Mouse (Mus musculus) liver, embryonic 15.5 days (tissue): ENCODE data around the gene Relt. TPM values are rescaled to one million over a fixed set of nuclear protein-coding genes. Genes with fewer than 3 reads are reported as not detected.
A peak's percentile ranks its signal among the peaks of the same experiment; 100 is the strongest.

Source experiments
- ATAC-seq: fragments of 200-750 bp; cut with Nextera tagmentation; 2 replicates; pipeline ENCODE4 v1.8.0; 2017; ENCODE audit warnings: moderate number of reproducible peaks, mild to moderate bottlenecking, moderate library complexity; ENCODE audit not compliant: insufficient read depth
- H3K27ac ChIP-seq: fragments of 300-500 bp; sonication (generic); replicated peaks from 2 replicates; pipeline ENCODE4 v1.5.1; 2015; ENCODE audit warnings: mild to moderate bottlenecking, inconsistent platforms
- H3K27me3 ChIP-seq: fragments of 300-500 bp; sonication (generic); 2 replicates; pipeline ENCODE4 v1.6.1; 2015; ENCODE audit warnings: mild to moderate bottlenecking, inconsistent platforms
- H3K36me3 ChIP-seq: fragments of 300-500 bp; sonication (generic); replicated peaks from 2 replicates; pipeline ENCODE4 v1.6.1; 2015; ENCODE audit warnings: moderate library complexity, mild to moderate bottlenecking, inconsistent platforms
- H3K4me1 ChIP-seq: fragments of 300-500 bp; sonication (generic); replicated peaks from 2 replicates; pipeline ENCODE4 v1.6.1; 2015; ENCODE audit warnings: inconsistent platforms
- H3K4me2 ChIP-seq: fragments of 300-500 bp; sonication (generic); 2 replicates; pipeline ENCODE4 v1.6.1; 2015; ENCODE audit warnings: moderate library complexity, mild to moderate bottlenecking, inconsistent platforms
- H3K4me3 ChIP-seq: fragments of 300-500 bp; sonication (generic); replicated peaks from 2 replicates; pipeline ENCODE4 v1.5.1; 2015; ENCODE audit warnings: mild to moderate bottlenecking, inconsistent platforms
- H3K9ac ChIP-seq: fragments of 300-500 bp; sonication (generic); 2 replicates; pipeline ENCODE4 v1.6.1; 2015; ENCODE audit warnings: moderate library complexity, mild to moderate bottlenecking, inconsistent platforms
- H3K9me3 ChIP-seq: fragments of 300-500 bp; sonication (generic); replicated peaks from 2 replicates; pipeline ENCODE4 v1.6.1; 2016; ENCODE audit warnings: inconsistent platforms
- WGBS: fragments of 180-500 bp; shearing (Covaris S2); methylation state at CpG from one replicate; pipeline ENCODE4 v1.1.7; 2015; ENCODE audit warnings: mixed read lengths; ENCODE audit not compliant: insufficient replicate concordance; 5-methylcytosine and 5-hydroxymethylcytosine counted together
- polyA plus RNA-seq: library from polyadenylated mRNA; unstranded; fragments of >200 nt; fragmentation: Nextera tagmentation; extraction: Ambion mirVana; gene quantifications from 2 replicates; pipeline ENCODE4 v1.2.1, GENCODE M21; 2015

Relt gene
- polyA plus RNA-seq, 1 experiment from 2014 or later = 17.4 TPM

DNA sequence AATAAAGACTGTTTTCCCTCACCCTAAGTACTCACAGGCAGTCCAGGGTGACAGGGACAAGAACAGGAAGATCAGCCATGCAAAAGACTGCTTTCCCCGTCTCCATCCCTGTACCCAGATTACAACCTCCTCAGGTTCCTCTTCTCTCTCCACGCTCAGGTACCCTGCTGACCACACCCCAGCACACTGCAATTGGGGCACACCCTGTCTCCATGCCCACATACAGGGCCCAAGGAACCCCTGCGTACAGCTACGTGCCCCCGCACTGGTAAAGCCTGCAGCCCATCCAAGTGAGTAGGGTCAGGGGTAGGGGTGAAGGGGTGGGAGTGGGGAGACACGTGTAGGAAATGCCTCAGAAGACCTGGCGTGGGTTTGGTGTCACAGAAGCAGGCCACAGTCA lies 28.1 kb downstream of the Relt start:
- no peaks in the 10 kb centered on the region for H3K27me3 ChIP-seq
- H3K9me3 ChIP-seq = no peaks in the 10 kb centered on the region
- ATAC-seq = no peak
- peaks cover 49% of the 10 kb centered on the region for H3K4me1 ChIP-seq
- H3K27ac ChIP-seq = no peak overlapping the region
- no peak overlapping the region for H3K4me3 ChIP-seq
- 0 out of 2 replicates have a peak, but pooled peaks cover 10% of the 10 kb centered on the region for H3K36me3 ChIP-seq
- H3K4me2 ChIP-seq = no peak overlapping the region
- WGBS = 80% methylated on average over 7 of the region's 7 CpGs
- H3K9ac ChIP-seq = no peak overlapping the region

DNA sequence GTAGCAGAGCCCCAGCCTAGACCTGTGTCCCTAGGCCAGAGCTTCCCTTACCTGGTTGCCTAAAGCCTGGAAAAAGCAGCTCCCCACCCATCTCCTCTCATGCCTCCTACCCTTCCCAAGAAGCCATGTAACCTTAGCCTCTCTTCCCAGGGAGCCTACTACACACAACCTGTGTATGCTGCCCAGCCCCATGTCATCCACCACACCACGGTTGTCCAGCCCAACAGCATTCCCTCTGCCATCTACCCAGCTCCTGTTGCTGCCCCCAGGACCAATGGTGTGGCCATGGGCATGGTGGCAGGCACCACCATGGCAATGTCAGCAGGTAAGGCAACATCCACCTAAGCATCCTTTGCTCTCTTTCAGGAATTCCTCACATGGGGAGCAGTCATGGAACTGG lies 29.4 kb downstream of the Relt start:
- WGBS = 55% methylated on average over 1 of the region's 1 CpGs
- no peaks in the 10 kb centered on the region for H3K9me3 ChIP-seq
- H3K27me3 ChIP-seq = no peaks in the 10 kb centered on the region
- peaks cover 37% of the 10 kb centered on the region for H3K4me1 ChIP-seq
- H3K4me3 ChIP-seq = no peak overlapping the region
- ATAC-seq = no peak
- no peak overlapping the region for H3K27ac ChIP-seq
- H3K9ac ChIP-seq = no peak overlapping the region
- 0 out of 2 replicates have a peak, but pooled peaks cover 10% of the 10 kb centered on the region for H3K36me3 ChIP-seq
- H3K4me2 ChIP-seq = no peak overlapping the region

DNA sequence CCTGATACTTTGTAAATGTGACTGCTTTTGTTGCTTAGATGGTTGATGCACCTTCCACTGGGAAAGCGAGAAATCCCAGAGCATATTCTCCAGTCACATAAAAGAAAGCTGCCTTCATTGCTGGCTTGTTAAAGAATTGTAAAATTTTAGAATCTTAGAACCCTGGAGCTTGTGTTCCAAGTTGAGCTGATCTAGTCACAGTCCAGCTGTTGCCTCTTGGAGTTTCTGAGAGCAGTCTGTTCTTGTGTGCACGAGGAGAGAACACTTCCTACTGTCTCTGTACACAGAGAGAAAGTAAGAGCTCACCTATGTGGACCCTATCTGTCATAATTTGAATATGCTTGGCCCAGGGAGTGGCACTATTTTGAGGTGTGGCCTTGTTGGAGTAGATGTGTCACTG lies 34.7 kb downstream of the Relt start:
- Histone ChIP-seq H3K9ac (no peak overlapping the region), H3K4me2 (no peak overlapping the region), H3K4me1 (peaks cover 7% of the 10 kb centered on the region), H3K9me3 (no peaks in the 10 kb centered on the region), H3K27me3 (no peaks in the 10 kb centered on the region), H3K36me3 (0 out of 2 replicates have a peak, but pooled peaks cover 2% of the 10 kb centered on the region), H3K27ac (no peak overlapping the region), H3K4me3 (no peak overlapping the region)
- 67% methylated on average over 2 of the region's 2 CpGs for WGBS
- no peak for ATAC-seq

- no peak for ATAC-seq
- Histone ChIP-seq H3K4me3 (no peak overlapping the region), H3K4me1 (peaks cover 7% of the 10 kb centered on the region), H3K9me3 (no peaks in the 10 kb centered on the region), H3K9ac (no peak overlapping the region), H3K27ac (no peak overlapping the region), H3K4me2 (no peak overlapping the region), H3K27me3 (no peaks in the 10 kb centered on the region), H3K36me3 (no peaks in the 10 kb centered on the region)
- 77% methylated on average over 3 of the region's 3 CpGs for WGBS
Measured at GRCm38 (mm10) chr7:100824661-100825060, 38.6 kb downstream of the Relt start.

GRCm38 (mm10) chr7:100818401-100819064 lies 44.7 kb downstream of the Relt start:
- Histone ChIP-seq H3K4me2 (no peak overlapping the region), H3K36me3 (no peaks in the 10 kb centered on the region), H3K27me3 (no peaks in the 10 kb centered on the region), H3K27ac (no peak overlapping the region; the same call in 1 of the 2 replicates), H3K9me3 (no peaks in the 10 kb centered on the region), H3K4me1 (peaks cover 10% of the 10 kb centered on the region), H3K9ac (no peak overlapping the region), H3K4me3 (no peak overlapping the region)
- WGBS = 62% methylated on average over 4 of the region's 4 CpGs
- ATAC-seq = no peak

DNA sequence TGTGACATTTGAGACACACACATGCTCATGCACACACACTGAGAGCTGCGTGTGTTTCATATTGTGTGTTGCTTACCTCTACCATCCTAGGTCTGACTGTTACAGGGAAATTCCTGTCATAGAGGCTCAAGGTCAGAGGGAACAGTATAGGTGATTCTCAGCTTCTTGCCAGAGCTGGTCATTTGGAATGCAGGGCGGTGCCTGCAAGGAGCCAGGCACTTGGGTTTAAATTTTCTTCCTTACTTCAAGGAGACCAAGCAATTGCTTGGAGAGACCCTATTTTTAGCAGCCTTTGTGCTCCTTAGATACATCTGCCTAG lies 45.8 kb downstream of the Relt start:
- ATAC-seq = no peak
- Histone ChIP-seq H3K9ac (no peak overlapping the region), H3K9me3 (no peaks in the 10 kb centered on the region), H3K4me3 (no peak overlapping the region), H3K4me2 (no peak overlapping the region), H3K4me1 (peaks cover 10% of the 10 kb centered on the region), H3K36me3 (no peaks in the 10 kb centered on the region), H3K27ac (0 out of 2 replicates have a peak overlapping the region, but pooled peaks have one; percentile 33), H3K27me3 (no peaks in the 10 kb centered on the region)
- WGBS = 64% methylated on average over 2 of the region's 2 CpGs

DNA sequence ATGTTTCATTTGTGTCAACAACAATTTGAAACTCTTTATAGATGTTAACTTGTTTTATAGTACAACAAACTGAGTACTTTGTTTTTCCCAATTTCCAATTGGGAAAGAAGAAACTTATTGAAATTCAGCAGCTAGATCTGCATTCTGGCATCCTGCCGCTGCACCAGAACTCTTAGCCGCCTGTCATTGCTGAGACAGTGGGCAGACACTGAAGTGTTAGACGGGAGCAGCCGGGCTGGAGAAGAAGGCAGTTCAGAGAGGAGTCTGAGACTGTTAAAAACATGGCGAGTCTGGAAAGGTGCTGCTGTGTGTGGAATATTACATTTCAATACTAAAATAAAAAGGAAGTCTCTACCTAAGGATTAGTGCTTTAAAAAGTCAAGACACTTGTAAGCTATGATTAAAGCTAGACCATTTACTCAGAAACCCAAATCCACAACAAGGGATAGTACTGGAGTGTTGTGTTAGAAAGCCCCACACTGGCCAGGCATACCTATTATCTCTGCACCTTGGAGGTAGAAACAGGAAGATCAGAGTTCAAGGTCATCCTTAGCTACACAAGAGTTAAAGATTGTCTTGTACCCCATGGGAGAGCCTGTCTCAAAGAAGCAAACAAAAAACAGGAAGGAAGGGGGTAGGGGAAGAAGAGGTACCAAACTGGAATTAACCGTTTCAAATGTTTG lies 46.3 kb downstream of the Relt start:
- H3K27me3 ChIP-seq = no peaks in the 10 kb centered on the region
- no peak overlapping the region for H3K9ac ChIP-seq
- ATAC-seq = no peak
- 0 out of 2 replicates have a peak overlapping the region, but pooled peaks have one; percentile 33 for H3K27ac ChIP-seq
- no peak overlapping the region for H3K4me3 ChIP-seq
- peaks cover 10% of the 10 kb centered on the region for H3K4me1 ChIP-seq
- H3K36me3 ChIP-seq = no peaks in the 10 kb centered on the region
- no peaks in the 10 kb centered on the region for H3K9me3 ChIP-seq
- no peak overlapping the region for H3K4me2 ChIP-seq
- WGBS = 59% methylated on average over 6 of the region's 6 CpGs

- H3K4me2 ChIP-seq = no peak overlapping the region
- no peak overlapping the region for H3K27ac ChIP-seq
- H3K9ac ChIP-seq = no peak overlapping the region
- WGBS = 69% methylated on average over 8 of the region's 8 CpGs
- no peaks in the 10 kb centered on the region for H3K9me3 ChIP-seq
- H3K4me3 ChIP-seq = no peak overlapping the region
- no peaks in the 10 kb centered on the region for H3K36me3 ChIP-seq
- no peaks in the 10 kb centered on the region for H3K27me3 ChIP-seq
- no peak for ATAC-seq
- H3K4me1 ChIP-seq = peaks cover 10% of the 10 kb centered on the region
Measured at GRCm38 (mm10) chr7:100815900-100816570, 47.2 kb downstream of the Relt start.

- H3K9me3 ChIP-seq = no peaks in the 10 kb centered on the region
- ATAC-seq = no peak
- H3K27ac ChIP-seq = no peak overlapping the region
- H3K4me3 ChIP-seq = no peak overlapping the region
- H3K27me3 ChIP-seq = no peaks in the 10 kb centered on the region
- peaks cover 9% of the 10 kb centered on the region for H3K4me1 ChIP-seq
- H3K9ac ChIP-seq = no peak overlapping the region
- WGBS = 74% methylated on average over 5 of the region's 5 CpGs
- H3K36me3 ChIP-seq = no peaks in the 10 kb centered on the region
- H3K4me2 ChIP-seq = no peak overlapping the region
Measured at GRCm38 (mm10) chr7:100812641-100813040, 50.6 kb downstream of the Relt start.

DNA sequence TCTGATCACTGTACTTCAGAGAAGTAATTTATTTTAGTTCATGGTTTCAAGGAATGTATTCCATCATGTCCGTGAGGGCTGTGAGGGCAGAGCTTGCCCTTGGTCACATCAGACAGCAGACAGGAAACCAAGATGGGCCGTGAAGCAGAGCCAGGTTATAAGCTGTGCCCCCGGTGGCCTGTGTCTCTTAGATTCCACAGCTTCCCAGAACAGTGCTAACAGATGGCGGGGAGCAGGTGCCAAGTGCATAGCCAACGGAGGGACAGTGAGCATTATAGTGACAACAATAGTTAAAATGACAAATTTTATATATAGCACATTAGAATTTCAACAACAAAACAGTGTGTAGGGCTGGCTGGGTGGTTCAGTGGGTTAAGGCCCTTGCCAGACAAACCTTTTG lies 51.3 kb downstream of the Relt start:
- H3K4me3 ChIP-seq = no peak overlapping the region
- H3K27me3 ChIP-seq = no peaks in the 10 kb centered on the region
- no peak overlapping the region for H3K27ac ChIP-seq
- no peak for ATAC-seq
- no peak overlapping the region for H3K4me2 ChIP-seq
- peaks cover 3% of the 10 kb centered on the region; the same call in 1 of the 2 replicates for H3K4me1 ChIP-seq
- H3K9ac ChIP-seq = no peak overlapping the region
- WGBS = 65% methylated on average over 5 of the region's 5 CpGs
- no peaks in the 10 kb centered on the region for H3K9me3 ChIP-seq
- no peaks in the 10 kb centered on the region for H3K36me3 ChIP-seq

- Histone ChIP-seq H3K4me3 (no peak overlapping the region), H3K27me3 (no peaks in the 10 kb centered on the region), H3K4me2 (no peak overlapping the region), H3K9ac (no peak overlapping the region), H3K27ac (no peak overlapping the region), H3K36me3 (no peaks in the 10 kb centered on the region), H3K4me1 (no peaks in the 10 kb centered on the region), H3K9me3 (no peaks in the 10 kb centered on the region)
- ATAC-seq = no peak
- WGBS = 62% methylated on average over 2 of the region's 2 CpGs
Measured at GRCm38 (mm10) chr7:100805391-100805790, 57.9 kb downstream of the Relt start.
